Mouse (Mus musculus): Measurements from ENCODE around the gene Hoxd3. TPM values are rescaled to one million over a fixed set of nuclear protein-coding genes. Genes with fewer than 3 reads are reported as not detected.

Hoxd3 gene
- polyA plus RNA-seq, 1 experiment from 2014 or later, result 0.55 TPM

- Histone ChIP-seq H3K4me3 (peak overlapping the region; percentile 60), H3K27me3 (peaks cover 78% of the 10 kb centered on the region), H3K4me1 (peaks cover 26% of the 10 kb centered on the region), H3K9ac (peak overlapping the region; percentile 71), H3K36me3 (no peaks in the 10 kb centered on the region), H3K9me3 (no peaks in the 10 kb centered on the region), H3K4me2 (peak overlapping the region; percentile 65), H3K27ac (peak overlapping the region; percentile 94)
- WGBS, result 2% methylated on average over 67 of the region's 78 CpGs
- ATAC-seq (ENCODE audit: insufficient number of reproducible peaks, low FRiP score, low TSS enrichment, low read depth), result peak; percentile 74
These were observed 29.9 kb upstream of the Hoxd3 start for GRCm38 (mm10) chr2:74681594-74682531.

GRCm38 (mm10) chr2:74682796-74683195 is 28.9 kb upstream of the Hoxd3 start:
- Histone ChIP-seq H3K27ac (peak overlapping the region; percentile 94), H3K9me3 (no peaks in the 10 kb centered on the region), H3K27me3 (peaks cover 81% of the 10 kb centered on the region), H3K36me3 (no peaks in the 10 kb centered on the region), H3K9ac (peak overlapping the region; percentile 71), H3K4me1 (peaks cover 30% of the 10 kb centered on the region), H3K4me3 (peak overlapping the region; percentile 60), H3K4me2 (peak overlapping the region; percentile 65)
- no peak for ATAC-seq (ENCODE audit: insufficient number of reproducible peaks, low FRiP score, low TSS enrichment, low read depth)
- WGBS, result 0% methylated on average over 35 of the region's 51 CpGs

DNA sequence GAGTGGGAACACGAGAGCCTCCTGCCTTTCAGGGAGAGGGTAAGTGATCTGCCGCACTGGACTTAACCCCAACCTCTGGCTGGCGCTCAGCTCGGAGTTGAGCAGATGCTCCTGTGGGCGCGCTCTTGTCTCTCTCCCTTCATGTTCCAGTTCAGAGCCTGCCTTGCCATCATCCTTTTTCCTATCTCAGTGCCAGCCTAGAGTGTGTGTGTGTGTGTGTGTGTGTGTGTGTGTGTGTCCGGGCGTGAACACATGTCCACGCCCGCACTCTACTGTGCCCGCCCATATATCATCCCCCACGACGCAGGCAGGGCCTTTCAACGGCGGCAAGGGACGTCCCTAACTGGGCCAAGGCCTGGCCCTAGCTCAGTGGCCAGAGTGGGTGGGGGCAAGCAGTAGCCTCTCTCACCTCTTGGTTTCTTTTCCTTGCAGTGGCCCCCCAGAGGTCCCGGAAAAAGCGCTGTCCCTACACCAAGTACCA is 28.2 kb upstream of the Hoxd3 start:
- Histone ChIP-seq H3K4me2 (peak overlapping the region; percentile 65), H3K9ac (peak overlapping the region; percentile 71), H3K4me3 (peak overlapping the region; percentile 60), H3K36me3 (no peaks in the 10 kb centered on the region), H3K4me1 (peaks cover 30% of the 10 kb centered on the region), H3K9me3 (no peaks in the 10 kb centered on the region), H3K27me3 (peaks cover 82% of the 10 kb centered on the region), H3K27ac (peak overlapping the region; percentile 94)
- WGBS, result 3% methylated on average over 18 of the region's 18 CpGs
- ATAC-seq (ENCODE audit: insufficient number of reproducible peaks, low FRiP score, low TSS enrichment, low read depth), result 0 out of 2 replicates have a peak, but pooled peaks have one; percentile 8

GRCm38 (mm10) chr2:74684106-74684505 is 27.6 kb upstream of the Hoxd3 start:
- H3K4me3 ChIP-seq, result peak overlapping the region; percentile 60

DNA sequence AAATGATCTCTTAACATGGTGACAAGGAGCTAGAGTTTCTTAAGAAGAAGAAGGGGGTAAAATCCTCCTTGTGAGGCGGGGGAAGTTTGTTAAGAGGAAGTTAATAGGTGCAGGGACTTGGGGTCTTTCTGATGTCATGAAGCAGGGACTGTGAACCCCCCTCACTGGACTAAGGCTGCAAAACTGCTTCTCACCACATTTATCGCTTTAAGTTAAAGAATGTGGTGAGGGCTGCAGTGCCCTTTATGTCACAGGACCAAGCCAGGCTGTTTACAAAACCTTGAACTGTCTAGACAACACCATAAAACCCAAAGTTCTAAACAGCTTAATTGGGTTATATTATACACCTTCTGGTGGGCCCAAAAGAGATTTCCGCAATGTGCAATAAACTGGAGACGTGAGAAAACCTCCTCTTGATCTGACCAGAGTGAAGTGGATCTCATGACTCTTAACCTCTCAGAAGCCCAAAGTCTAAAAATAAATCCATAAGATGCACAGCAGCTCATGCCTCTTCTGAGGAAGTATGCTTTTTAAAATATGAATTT is 26.6 kb upstream of the Hoxd3 start:
- H3K27ac ChIP-seq, result no peak overlapping the region; the same call in 1 of the 2 replicates
- WGBS, result 32% methylated on average over 4 of the region's 4 CpGs
- peak overlapping the region; percentile 60 for H3K4me3 ChIP-seq
- peaks cover 78% of the 10 kb centered on the region for H3K27me3 ChIP-seq
- peaks cover 21% of the 10 kb centered on the region for H3K4me1 ChIP-seq
- H3K9me3 ChIP-seq, result no peaks in the 10 kb centered on the region
- ATAC-seq (ENCODE audit: insufficient number of reproducible peaks, low FRiP score, low TSS enrichment, low read depth), result no peak
- no peak overlapping the region for H3K9ac ChIP-seq
- peak overlapping the region; percentile 65 for H3K4me2 ChIP-seq
- no peaks in the 10 kb centered on the region for H3K36me3 ChIP-seq

More at GRCm38 (mm10) chr2:74684106-74684505, 27.6 kb upstream of the Hoxd3 start:
- H3K4me1 ChIP-seq, result peaks cover 26% of the 10 kb centered on the region
- no peaks in the 10 kb centered on the region for H3K36me3 ChIP-seq
- peak overlapping the region; percentile 65 for H3K4me2 ChIP-seq
- WGBS, result 15% methylated on average over 12 of the region's 12 CpGs
- H3K27me3 ChIP-seq, result peaks cover 79% of the 10 kb centered on the region
- no peaks in the 10 kb centered on the region for H3K9me3 ChIP-seq
- H3K27ac ChIP-seq, result peak overlapping the region; percentile 94
- peak overlapping the region; percentile 71 for H3K9ac ChIP-seq
- ATAC-seq (ENCODE audit: insufficient number of reproducible peaks, low FRiP score, low TSS enrichment, low read depth), result no peak

- 10% methylated on average over 17 of the region's 17 CpGs for whole genome bisulfite sequencing
- no peaks in the 10 kb centered on the region for H3K36me3 ChIP-seq
- peak overlapping the region; percentile 78 for H3K27ac ChIP-seq
- H3K9ac ChIP-seq, result peak overlapping the region; percentile 34
- peak overlapping the region; percentile 42 for H3K4me3 ChIP-seq
- peak overlapping the region; percentile 49 for H3K4me2 ChIP-seq
- peaks cover 72% of the 10 kb centered on the region for H3K27me3 ChIP-seq
- no peaks in the 10 kb centered on the region for H3K9me3 ChIP-seq
- no peak for ATAC-seq (ENCODE audit: insufficient number of reproducible peaks, low FRiP score, low TSS enrichment, low read depth)
- peaks cover 26% of the 10 kb centered on the region for H3K4me1 ChIP-seq
These were observed 25.3 kb upstream of the Hoxd3 start for GRCm38 (mm10) chr2:74686301-74686987.

DNA sequence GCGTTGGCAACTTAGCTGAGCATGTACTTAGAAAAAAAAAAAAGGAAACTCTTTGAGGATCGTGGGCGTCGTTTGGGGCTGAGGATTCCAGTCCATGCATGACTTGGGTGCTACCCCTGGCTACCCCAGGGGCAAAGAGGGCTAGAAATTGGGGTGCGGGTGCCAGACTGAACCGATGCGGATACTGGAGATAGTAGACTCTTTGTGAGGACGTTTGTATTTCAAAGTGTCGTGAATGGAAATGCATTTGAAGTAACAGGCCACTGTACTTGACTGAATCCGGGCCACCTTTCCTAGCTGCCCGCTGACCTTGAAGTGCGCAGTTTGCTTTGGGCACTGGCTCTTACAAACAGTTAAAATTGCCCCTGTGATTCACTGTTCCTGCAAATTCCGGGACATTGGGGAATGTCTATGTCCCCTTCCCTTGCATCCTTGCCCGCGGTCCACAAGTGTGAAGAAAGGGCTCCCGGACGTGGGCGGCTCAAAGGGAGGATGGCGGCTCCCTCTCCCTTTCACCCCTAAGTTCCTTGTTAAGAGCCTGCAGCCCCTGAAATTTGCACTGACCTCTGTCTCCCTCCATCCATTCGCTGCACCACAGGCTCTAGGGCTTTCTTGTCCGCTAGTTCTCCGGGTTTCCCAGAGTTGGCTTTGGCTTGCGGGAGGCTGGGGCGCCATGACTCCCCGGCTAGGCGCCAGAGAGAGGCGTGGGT is 24.6 kb upstream of the Hoxd3 start:
- Histone ChIP-seq H3K27ac (peak overlapping the region; percentile 78), H3K9me3 (no peaks in the 10 kb centered on the region), H3K4me2 (peak overlapping the region; percentile 49), H3K27me3 (peaks cover 72% of the 10 kb centered on the region), H3K36me3 (no peaks in the 10 kb centered on the region; the same call in 1 of the 2 replicates), H3K4me3 (peak overlapping the region; percentile 42), H3K9ac (peak overlapping the region; percentile 34), H3K4me1 (peaks cover 24% of the 10 kb centered on the region)
- WGBS, result 4% methylated on average over 27 of the region's 27 CpGs
- ATAC-seq (ENCODE audit: insufficient number of reproducible peaks, low FRiP score, low TSS enrichment, low read depth), result no peak

- Histone ChIP-seq H3K4me1 (peaks cover 24% of the 10 kb centered on the region), H3K36me3 (no peaks in the 10 kb centered on the region; the same call in 1 of the 2 replicates), H3K9ac (peak overlapping the region; percentile 34), H3K9me3 (no peaks in the 10 kb centered on the region), H3K4me3 (peak overlapping the region; percentile 42), H3K27me3 (peaks cover 71% of the 10 kb centered on the region), H3K27ac (peak overlapping the region; percentile 78), H3K4me2 (peak overlapping the region; percentile 49)
- ATAC-seq (ENCODE audit: insufficient number of reproducible peaks, low FRiP score, low TSS enrichment, low read depth), result no peak
- 5% methylated on average over 31 of the region's 31 CpGs for WGBS
These were observed 23.8 kb upstream of the Hoxd3 start for GRCm38 (mm10) chr2:74687698-74688555.

DNA sequence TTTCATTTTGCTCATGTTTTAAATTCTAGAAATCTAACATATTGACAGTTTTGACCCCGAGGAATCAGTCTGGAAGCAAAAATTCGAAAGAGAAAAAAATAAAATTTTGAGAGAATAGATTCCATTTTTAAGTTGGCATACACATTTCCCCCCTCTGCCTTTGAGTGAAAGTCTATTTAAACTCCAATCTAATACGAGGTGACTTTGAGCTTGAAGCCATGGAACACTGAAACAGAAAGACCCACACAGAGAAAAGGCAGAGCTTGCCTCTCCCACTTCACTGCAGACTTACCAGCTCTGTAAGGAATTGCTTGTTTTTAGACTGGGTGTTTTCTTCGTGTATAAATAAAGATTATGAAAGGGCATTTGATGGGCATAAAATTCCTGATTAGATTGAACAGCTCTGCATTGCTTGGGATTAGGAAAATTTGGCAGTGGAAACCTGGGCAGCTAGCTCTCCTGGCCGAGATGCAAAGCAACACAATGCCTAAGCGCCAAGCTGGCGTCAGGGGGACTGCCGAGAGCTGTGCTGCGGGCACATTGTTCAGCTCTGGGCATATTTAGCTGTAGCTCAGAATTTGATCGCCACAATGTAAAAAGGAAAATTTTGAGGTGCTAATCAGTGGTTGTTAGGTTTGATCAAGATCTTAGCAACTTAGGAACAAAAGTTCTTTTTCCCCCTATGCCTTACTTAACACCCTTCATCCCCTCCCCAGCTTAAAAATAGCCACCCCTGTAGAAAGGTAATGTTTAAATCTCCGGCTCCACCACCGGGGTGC is 22.7 kb upstream of the Hoxd3 start:
- H3K4me1 ChIP-seq, result peaks cover 28% of the 10 kb centered on the region
- H3K4me2 ChIP-seq, result peak overlapping the region; percentile 49
- peak overlapping the region; percentile 74 for H3K27ac ChIP-seq
- WGBS, result 14% methylated on average over 12 of the region's 12 CpGs
- H3K9ac ChIP-seq, result peak overlapping the region; percentile 27; the same call in 1 of the 2 replicates
- ATAC-seq (ENCODE audit: insufficient number of reproducible peaks, low FRiP score, low TSS enrichment, low read depth), result no peak
- H3K9me3 ChIP-seq, result no peaks in the 10 kb centered on the region
- peak overlapping the region; percentile 26 for H3K4me3 ChIP-seq
- no peaks in the 10 kb centered on the region; the same call in 1 of the 2 replicates for H3K36me3 ChIP-seq
- H3K27me3 ChIP-seq, result peaks cover 71% of the 10 kb centered on the region

All from limb, embryonic 15.5 days (tissue).